25 mouse cellular contexts compared by ENCODE assay signal in the genomic region with DNA sequence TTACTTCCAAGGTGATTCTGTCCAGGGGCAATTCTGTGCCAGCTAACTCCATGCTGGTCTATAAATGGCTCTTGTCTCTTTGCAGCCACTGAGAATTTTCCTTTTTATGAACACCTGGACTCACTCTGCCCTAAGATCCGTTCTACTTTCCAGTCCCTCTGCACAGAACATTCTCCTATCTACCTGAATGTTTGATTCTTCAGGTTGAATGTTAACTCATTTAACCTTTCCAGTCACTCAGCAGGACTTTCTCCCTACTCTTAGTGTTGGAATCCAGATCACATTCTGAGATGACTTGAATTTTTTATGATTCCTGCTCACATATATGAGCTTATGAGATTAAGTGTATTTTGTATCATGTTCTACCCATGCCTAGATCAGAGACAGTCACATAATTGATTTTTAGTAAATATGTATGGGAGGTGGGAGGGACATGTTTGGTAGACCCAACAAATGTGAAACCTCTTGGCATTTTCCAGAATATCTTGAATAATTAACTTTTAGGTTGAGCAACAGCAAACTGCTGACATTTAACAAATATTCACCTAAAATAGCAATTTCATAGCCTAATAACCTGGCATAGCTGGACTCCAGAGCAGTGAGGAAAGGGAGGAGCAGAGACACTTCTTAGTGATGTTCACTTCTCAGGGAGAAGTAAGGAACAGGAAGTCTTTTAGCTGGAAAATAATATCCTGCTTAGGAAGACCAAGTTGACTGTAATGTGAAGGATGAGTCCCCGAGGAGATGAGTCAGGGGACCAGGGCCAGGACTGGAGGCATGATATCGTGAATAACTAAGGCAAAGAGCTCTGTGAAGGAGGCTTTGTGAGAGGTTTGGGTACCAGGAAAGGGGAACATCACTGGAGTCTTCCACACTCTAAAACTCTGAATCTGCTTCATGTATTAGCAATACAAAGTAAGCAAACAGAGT. TPM values are rescaled to one million over a fixed set of nuclear protein-coding genes. Genes with fewer than 3 reads are reported as not detected.
DNase-seq lines count a peak whose midpoint lies in the region; ATAC-seq lines count a peak whose summit lies in the region.
"Had no signal": no experiment of that assay in that cellular context is flagged by ENCODE, and none has a peak within 500 bp of the region (broad histone marks: within the 10 kb centered on the region; RNA-seq: fewer than 3 reads in every experiment).

No protein-coding gene starts in this region.

- H3K4me2 ChIP-seq in kidney, embryonic 15.5 days = no peak overlapping the region
- H3K4me2 ChIP-seq: embryonic facial prominence, embryonic 12.5 days; heart, embryonic 13.5 days; hindbrain, embryonic 13.5 days; midbrain, embryonic 11.5 days had no signal

- 50% methylated on average over 3 of the region's 3 CpGs for WGBS in kidney, embryonic 15.5 days

- no peaks in the 10 kb centered on the region for H3K9me3 ChIP-seq in kidney, embryonic 15.5 days (replicated peaks)
- H3K9me3 ChIP-seq: embryonic facial prominence, embryonic 12.5 days; G1E; heart, embryonic 13.5 days; hindbrain, embryonic 13.5 days had no signal

- H3K4me1 ChIP-seq in kidney, embryonic 15.5 days = no peaks in the 10 kb centered on the region
- H3K4me1 ChIP-seq: embryonic facial prominence, embryonic 12.5 days; heart, embryonic 13.5 days; hindbrain, embryonic 13.5 days had no signal

- no peak overlapping the region for H3K27ac ChIP-seq in kidney, embryonic 15.5 days
- H3K27ac ChIP-seq: embryonic facial prominence, embryonic 12.5 days; heart, embryonic 13.5 days; hindbrain, embryonic 13.5 days; liver, embryonic 14.5 days; stomach, postnatal 0 days had no signal

- H3K36me3 ChIP-seq in kidney, embryonic 15.5 days = no peaks in the 10 kb centered on the region
- H3K36me3 ChIP-seq: embryonic facial prominence, embryonic 12.5 days; G1E; heart, embryonic 13.5 days; hindbrain, embryonic 13.5 days had no signal

- H3K27me3 ChIP-seq in kidney, embryonic 15.5 days = peaks cover 22% of the 10 kb centered on the region

- ATAC-seq in kidney, embryonic 15.5 days (replicated peaks; ENCODE audit: low FRiP score) = no peak
- no peak for ATAC-seq in granulocyte monocyte progenitor cell, adult 5-6 weeks (replicated peaks; ENCODE audit: poor library complexity, severe bottlenecking)
- ATAC-seq: forebrain, embryonic 14.5 days had no signal

- no peak overlapping the region for H3K4me3 ChIP-seq in kidney, embryonic 15.5 days (replicated peaks)
- H3K4me3 ChIP-seq: embryonic facial prominence, embryonic 12.5 days; heart, embryonic 13.5 days; hindbrain, embryonic 13.5 days had no signal

- no peak overlapping the region for H3K9ac ChIP-seq in kidney, embryonic 15.5 days
- H3K9ac ChIP-seq: embryonic facial prominence, embryonic 12.5 days; heart, embryonic 13.5 days; hindbrain, embryonic 13.5 days; liver, embryonic 14.5 days had no signal

- peak; percentile 41 for DNase-seq in adrenal gland, adult 2 months
- no peak for DNase-seq in adrenal gland, adult 8-10 months
- peak; percentile 23 to 53 for DNase-seq in kidney, adult 8-10 months
- peak; percentile 25 to 57 for DNase-seq in adrenal gland, postnatal 36 days
- no peak for DNase-seq in right cerebral cortex, postnatal 36 days (ENCODE audit: low spot score in 2 of 2)
- DNase-seq: cerebellum, adult 9-10 months; retina, postnatal 1 day; right cerebral cortex, postnatal 4 days; thymus, postnatal 14 days had no signal

RNA-seq across cellular contexts. Expression of gene Meiob, which starts 17.5 kb away (rescaled TPM):
- 1 to 10 TPM in 1 of 2 experiments, under 1 TPM in 1; 0.86 to 1.5 TPM for total RNA-seq in adrenal gland, adult 2 months (2021)
- polyA plus RNA-seq in adrenal gland, adult 2 months (2012; rRNA removed) = not detected in 2 replicates
- 1 to 10 TPM in 2 of 4 experiments, under 1 TPM in 2; 0.52 to 2.7 (median 1.1) TPM for total RNA-seq in adrenal gland, adult 8-10 months (2022)
- 0.13 TPM in 1 of 2 replicates, not detected in the other for polyA plus RNA-seq in kidney, embryonic 15.5 days (2015; fragmentation: Nextera tagmentation; extraction: Ambion mirVana)
- total RNA-seq in adrenal gland, postnatal 36 days (2021) = 1 to 10 TPM; 1.0 to 1.1 TPM
- not detected in 2 replicates for total RNA-seq in granulocyte monocyte progenitor cell, adult 5-6 weeks (2014; fragmentation: Nextera tagmentation)
- total RNA-seq in granulocyte monocyte progenitor cell, adult 5-6 weeks (2017) = not detected in 2 replicates
- total RNA-seq: gastrocnemius, postnatal 4 days; heart, postnatal 25 days; layer of hippocampus, postnatal 14 days had no signal
- polyA plus RNA-seq: embryonic facial prominence, embryonic 12.5 days; forebrain, embryonic 14.5 days; heart, embryonic 13.5 days; hindbrain, embryonic 13.5 days; intestine, embryonic 14.5 days; limb, embryonic 11.5 days; lung, embryonic 16.5 days; midbrain, embryonic 11.5 days had no signal

RNA-seq across cellular contexts. Expression of gene Hagh, which starts 18.3 kb away (rescaled TPM):
- 100 to 1,000 TPM; 102 to 123 TPM for total RNA-seq in adrenal gland, adult 2 months (2021)
- 115 and 137 TPM in 2 replicates for polyA plus RNA-seq in adrenal gland, adult 2 months (2012; rRNA removed)
- total RNA-seq in adrenal gland, adult 8-10 months (2022) = 10 to 100 TPM; 81.9 to 99.1 (median 92.7) TPM
- 52.3 and 53.4 TPM in 2 replicates for polyA plus RNA-seq in kidney, embryonic 15.5 days (2015; fragmentation: Nextera tagmentation; extraction: Ambion mirVana)
- 100 to 1,000 TPM in 1 of 2 experiments, 10 to 100 TPM in 1; 97.1 to 102 TPM for total RNA-seq in adrenal gland, postnatal 36 days (2021)
- 35.3 and 46.1 TPM in 2 replicates for total RNA-seq in granulocyte monocyte progenitor cell, adult 5-6 weeks (2014; fragmentation: Nextera tagmentation)
- total RNA-seq in granulocyte monocyte progenitor cell, adult 5-6 weeks (2017) = 18.2 and 45.8 TPM in 2 replicates

RNA-seq across cellular contexts. Expression of gene Fahd1, which starts 28.5 kb away (rescaled TPM):
- total RNA-seq in adrenal gland, adult 2 months (2021) = 10 to 100 TPM; 25.4 to 43.4 TPM
- 11.7 and 16.6 TPM in 2 replicates for polyA plus RNA-seq in adrenal gland, adult 2 months (2012; rRNA removed)
- total RNA-seq in adrenal gland, adult 8-10 months (2022) = 10 to 100 TPM; 26.4 to 36.0 (median 32.1) TPM
- polyA plus RNA-seq in kidney, embryonic 15.5 days (2015; fragmentation: Nextera tagmentation; extraction: Ambion mirVana) = 39.3 and 40.8 TPM in 2 replicates
- total RNA-seq in adrenal gland, postnatal 36 days (2021) = 10 to 100 TPM; 22.7 to 39.8 TPM
- 13.7 and 15.1 TPM in 2 replicates for total RNA-seq in granulocyte monocyte progenitor cell, adult 5-6 weeks (2014; fragmentation: Nextera tagmentation)
- 11.4 and 14.3 TPM in 2 replicates for total RNA-seq in granulocyte monocyte progenitor cell, adult 5-6 weeks (2017)

RNA-seq across cellular contexts. Expression of gene Igfals, which starts 44.2 kb away (rescaled TPM):
- 1 to 10 TPM; 5.5 to 6.7 TPM for total RNA-seq in adrenal gland, adult 2 months (2021)
- 11.2 and 18.5 TPM in 2 replicates for polyA plus RNA-seq in adrenal gland, adult 2 months (2012; rRNA removed)
- 1 to 10 TPM; 2.0 to 5.8 (median 2.7) TPM for total RNA-seq in adrenal gland, adult 8-10 months (2022)
- polyA plus RNA-seq in kidney, embryonic 15.5 days (2015; fragmentation: Nextera tagmentation; extraction: Ambion mirVana) = 1.7 and 2.1 TPM in 2 replicates
- total RNA-seq in adrenal gland, postnatal 36 days (2021) = 1 to 10 TPM; 4.1 to 4.3 TPM
- not detected in 2 replicates for total RNA-seq in granulocyte monocyte progenitor cell, adult 5-6 weeks (2014; fragmentation: Nextera tagmentation)
- not detected in 2 replicates for total RNA-seq in granulocyte monocyte progenitor cell, adult 5-6 weeks (2017)
- total RNA-seq: layer of hippocampus, postnatal 14 days had no signal

Comparison
In these comparisons a context has a peak if more than half of its experiments do, and no peak if none do; other contexts are left out.
1. DNase-seq: peak in adrenal gland, adult 2 months (single experiment), kidney, adult 8-10 months (2 of 2) and adrenal gland, postnatal 36 days (2 of 2); none in adrenal gland, adult 8-10 months (single experiment) and right cerebral cortex, postnatal 36 days (0 of 2).